ENCODE assay signal across 7 mouse cellular contexts in the genomic region with DNA sequence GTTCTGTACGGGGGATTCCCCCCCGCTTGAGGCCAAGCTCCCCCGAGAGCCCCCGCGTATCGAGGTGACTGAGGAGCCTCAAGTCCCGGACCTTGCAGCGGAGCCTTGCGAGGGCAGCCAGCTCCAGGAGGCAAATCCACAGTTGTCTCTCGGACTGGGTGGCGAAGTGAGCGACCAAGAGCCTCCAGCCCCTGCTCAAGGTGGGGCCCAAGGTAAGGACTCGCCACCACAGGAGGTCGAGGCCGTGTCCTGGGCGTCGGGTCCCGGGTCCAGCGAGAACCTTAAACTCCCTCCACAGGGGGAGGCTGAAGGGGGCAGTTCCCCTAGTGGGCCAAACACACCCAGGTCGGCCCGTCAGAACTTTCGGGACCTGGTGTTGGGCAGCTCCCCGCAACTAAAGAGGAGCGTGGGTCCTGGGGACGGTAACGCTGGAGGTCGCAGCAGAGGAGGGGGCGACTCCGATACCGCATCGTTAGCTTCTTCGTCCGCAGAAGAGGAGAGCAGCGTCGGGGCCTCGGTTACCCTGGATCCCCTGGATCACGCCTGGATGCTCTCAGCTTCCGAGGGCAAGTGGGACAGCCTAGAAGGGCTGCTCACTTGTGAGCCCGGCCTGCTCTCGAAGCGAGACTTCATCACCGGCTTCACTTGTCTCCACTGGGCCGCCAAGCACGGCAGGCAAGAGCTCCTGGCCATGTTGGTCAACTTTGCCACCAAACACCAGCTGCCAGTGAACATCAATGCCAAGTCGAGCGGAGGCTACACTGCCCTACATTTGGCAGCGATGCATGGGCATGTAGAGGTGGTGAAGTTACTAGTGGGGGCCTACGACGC. TPM values are rescaled to one million over a fixed set of nuclear protein-coding genes. Genes with fewer than 3 reads are reported as not detected.
DNase-seq lines count a peak whose midpoint lies in the region; ATAC-seq and TF ChIP-seq lines count a peak whose summit lies in the region.

No protein-coding gene starts in this region.

- peak overlapping the region; percentile 92 for H3K27ac ChIP-seq in forebrain, postnatal 0 days (ENCODE audit: low read depth, low read length)

- peak; percentile 6 for DNase-seq in T-cell, adult 2 months (ENCODE audit: low spot score)
- DNase-seq in cerebellum, adult 11-12 months, result peak; percentile 56
- peak; percentile 44 for DNase-seq in forebrain, postnatal 0 days
- peak; percentile 42 to 47 for DNase-seq in layer of hippocampus, postnatal 10 days (ENCODE audit: low spot score in 2 of 2)
- peak; percentile 15 for DNase-seq in lung, postnatal 14 days
- DNase-seq in retina, embryonic 14.5 days (ENCODE audit: low spot score), result peak; percentile 46

- no peak; the same call in 1 of the 2 replicates for ATAC-seq in forebrain, postnatal 0 days
- ATAC-seq in hematopoietic stem cell, adult 5-6 weeks (replicated peaks in 1 of 2; ENCODE audit: insufficient read depth in 1 of 2, low FRiP score in 2 of 2, low TSS enrichment in 1 of 2, low read depth in 1 of 2, poor library complexity in 2 of 2, severe bottlenecking in 2 of 2), result peak; percentile 5 to 24; a peak in 3 of 4 replicates

- WGBS in forebrain, postnatal 0 days, result 2% methylated on average over 49 of the region's 49 CpGs

- TF ChIP-seq CTCF in forebrain, postnatal 0 days (IDR thresholded peaks at IDR 0.05; ENCODE audit: low read depth), result 0 out of 2 replicates have a peak, but pooled peaks have one; percentile 11

- H3K4me1 ChIP-seq in forebrain, postnatal 0 days (ENCODE audit: insufficient read depth), result peaks cover 20% of the 10 kb centered on the region

- H3K36me3 ChIP-seq in forebrain, postnatal 0 days (ENCODE audit: insufficient read depth), result no peaks in the 10 kb centered on the region

- H3K27me3 ChIP-seq in forebrain, postnatal 0 days (ENCODE audit: insufficient read depth, low read length), result no peaks in the 10 kb centered on the region

- peak overlapping the region; percentile 91 for H3K4me3 ChIP-seq in forebrain, postnatal 0 days (ENCODE audit: low read depth, low read length)

- H3K9ac ChIP-seq in forebrain, postnatal 0 days, result peak overlapping the region; percentile 90

- H3K9me3 ChIP-seq in forebrain, postnatal 0 days (ENCODE audit: low read length), result no peaks in the 10 kb centered on the region

- peak overlapping the region; percentile 92 for H3K4me2 ChIP-seq in forebrain, postnatal 0 days (ENCODE audit: low read depth)

RNA-seq across cellular contexts. Expression of a gene that starts 0.7 kb away (rescaled TPM):
- 29.6 and 33.3 TPM in 2 replicates for total RNA-seq in forebrain, postnatal 0 days (2014; rRNA removed)
- 9.3 and 13.4 TPM in 2 replicates for polyA plus RNA-seq in forebrain, postnatal 0 days (2015; fragmentation: Nextera tagmentation; extraction: Ambion mirVana)
- 2.0 and 3.6 TPM in 2 replicates for total RNA-seq in hematopoietic stem cell, adult 5-6 weeks (2017)
- 10 to 100 TPM; 11.4 to 12.7 TPM for total RNA-seq in layer of hippocampus, postnatal 10 days (2021)

RNA-seq across cellular contexts. Expression of a gene that starts 0.8 kb away (rescaled TPM):
- 9.8 and 13.4 TPM in 2 replicates for total RNA-seq in forebrain, postnatal 0 days (2014; rRNA removed)
- 13.1 and 13.6 TPM in 2 replicates for polyA plus RNA-seq in forebrain, postnatal 0 days (2015; fragmentation: Nextera tagmentation; extraction: Ambion mirVana)
- 4.8 and 9.4 TPM in 2 replicates for total RNA-seq in hematopoietic stem cell, adult 5-6 weeks (2017)
- 10 to 100 TPM; 12.5 to 15.6 TPM for total RNA-seq in layer of hippocampus, postnatal 10 days (2021)

Comparison
In these comparisons a context has a peak if more than half of its experiments do, and no peak if none do; other contexts are left out.
1. DNase-seq: peak in every context shown above with its lines; median percentile 56 in cerebellum, adult 11-12 months; 46 in retina, embryonic 14.5 days; 44 in layer of hippocampus, postnatal 10 days; 44 in forebrain, postnatal 0 days; 15 in lung, postnatal 14 days; 6 in T-cell, adult 2 months.